Mouse (Mus musculus): ENCODE results near the gene Fgfr2.

- TF ChIP-seq CTCF (IDR thresholded peaks at IDR 0.05; ENCODE audit: extremely low read depth, insufficient read length, insufficient replicate concordance, low read depth, low read length) (no peak), POLR2A (IDR thresholded peaks at IDR 0.05; ENCODE audit: low read depth, low read length) (no peak)
Observed at GRCm38 (mm10) chr7:131236091-131236490, 1887.1 kb downstream of the Fgfr2 start.

All from small intestine, adult 2 months (tissue).